Mouse (Mus musculus): ENCODE results near the gene Gm20683. TPM values are rescaled to one million over a fixed set of nuclear protein-coding genes. Genes with fewer than 3 reads are reported as not detected.

Gm20683 gene
- polyA plus RNA-seq, 1 experiment from 2014 or later: 0.95 TPM

DNA sequence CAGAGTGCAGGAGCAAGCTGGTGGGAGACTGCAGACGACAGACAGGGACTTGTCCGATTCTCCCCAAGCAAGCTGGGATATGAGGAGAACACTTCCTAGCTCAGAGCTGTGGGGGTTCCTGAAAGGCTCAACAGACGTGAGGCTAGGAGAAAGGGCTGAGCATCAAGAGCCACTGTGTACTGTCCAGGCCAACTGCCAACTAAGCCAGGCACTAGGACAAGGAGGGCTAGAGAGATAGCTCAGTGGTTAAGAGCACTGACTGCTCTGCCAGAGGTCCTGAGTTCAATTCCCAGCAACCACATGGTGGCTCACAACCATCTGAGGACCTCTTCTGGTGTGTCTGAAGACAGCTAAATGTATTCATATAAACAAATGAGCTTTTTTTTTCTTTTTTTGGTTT lies 946 bp upstream of the Gm20683 start:
- 86% methylated on average over 3 of the region's 3 CpGs for WGBS
- H3K4me2 ChIP-seq (ENCODE audit: low read depth, severe bottlenecking): no peak overlapping the region

DNA sequence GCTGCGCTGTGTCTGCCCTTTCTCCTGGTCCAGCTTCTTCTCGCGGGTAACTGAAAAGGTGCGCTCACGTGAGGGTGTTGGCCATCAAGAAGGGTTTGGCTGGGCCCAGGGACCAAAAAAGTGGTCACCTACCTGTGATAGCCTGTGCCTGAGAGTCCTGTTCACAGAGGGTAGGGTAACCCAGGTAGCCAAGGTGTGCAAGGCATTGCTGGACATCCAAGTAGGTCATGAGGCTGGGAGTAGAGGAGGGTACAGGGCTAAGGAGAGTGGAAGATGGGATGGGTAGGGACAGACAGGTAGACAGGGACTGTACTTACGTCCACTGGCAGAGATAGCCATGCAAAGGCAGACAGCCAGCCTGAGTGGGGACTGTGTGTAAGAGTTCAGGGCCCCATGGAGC lies 1.0 kb downstream of the Gm20683 start:
- Histone ChIP-seq H3K9ac (ENCODE audit: low read length) (no peak overlapping the region), H3K9me3 (ENCODE audit: control insufficient read depth, low read length) (no peaks in the 10 kb centered on the region), H3K27me3 (ENCODE audit: control insufficient read depth, insufficient read depth, low read length) (no peaks in the 10 kb centered on the region), H3K27ac (replicated peaks; ENCODE audit: low read depth, low read length) (no peak overlapping the region), H3K4me2 (ENCODE audit: low read depth, severe bottlenecking) (no peak overlapping the region), H3K4me1 (ENCODE audit: control insufficient read depth, insufficient read depth, low read length) (peaks cover 15% of the 10 kb centered on the region), H3K36me3 (ENCODE audit: control insufficient read depth, insufficient read depth, low read length) (peaks cover 29% of the 10 kb centered on the region), H3K4me3 (ENCODE audit: low read depth, low read length) (no peak overlapping the region)
- ATAC-seq (ENCODE audit: insufficient number of reproducible peaks, low FRiP score, low TSS enrichment, low read depth): no peak
- WGBS: 94% methylated on average over 6 of the region's 6 CpGs
- DNase-seq (ENCODE audit: low spot score): no peak

More for the DNA sequence above, 946 bp upstream of the Gm20683 start:
- peaks cover 29% of the 10 kb centered on the region for H3K36me3 ChIP-seq (ENCODE audit: control insufficient read depth, insufficient read depth, low read length)
- no peak for DNase-seq (ENCODE audit: low spot score)
- ATAC-seq (ENCODE audit: insufficient number of reproducible peaks, low FRiP score, low TSS enrichment, low read depth): no peak
- no peaks in the 10 kb centered on the region for H3K9me3 ChIP-seq (ENCODE audit: control insufficient read depth, low read length)
- no peak overlapping the region for H3K9ac ChIP-seq (ENCODE audit: low read length)
- H3K4me1 ChIP-seq (ENCODE audit: control insufficient read depth, insufficient read depth, low read length): peaks cover 8% of the 10 kb centered on the region
- H3K27ac ChIP-seq (replicated peaks; ENCODE audit: low read depth, low read length): no peak overlapping the region
- no peaks in the 10 kb centered on the region for H3K27me3 ChIP-seq (ENCODE audit: control insufficient read depth, insufficient read depth, low read length)
- no peak overlapping the region for H3K4me3 ChIP-seq (ENCODE audit: low read depth, low read length)

GRCm38 (mm10) chr17:25839455-25840235 lies 1.9 kb downstream of the Gm20683 start:
- Histone ChIP-seq H3K4me3 (ENCODE audit: low read depth, low read length) (no peak overlapping the region), H3K9ac (ENCODE audit: low read length) (peak overlapping the region; percentile 2; the same call in 1 of the 2 replicates), H3K9me3 (ENCODE audit: control insufficient read depth, low read length) (no peaks in the 10 kb centered on the region), H3K36me3 (ENCODE audit: control insufficient read depth, insufficient read depth, low read length) (peaks cover 33% of the 10 kb centered on the region), H3K27me3 (ENCODE audit: control insufficient read depth, insufficient read depth, low read length) (no peaks in the 10 kb centered on the region), H3K4me2 (ENCODE audit: low read depth, severe bottlenecking) (no peak overlapping the region), H3K4me1 (ENCODE audit: control insufficient read depth, insufficient read depth, low read length) (peaks cover 16% of the 10 kb centered on the region), H3K27ac (replicated peaks; ENCODE audit: low read depth, low read length) (no peak overlapping the region)
- ATAC-seq (ENCODE audit: insufficient number of reproducible peaks, low FRiP score, low TSS enrichment, low read depth): no peak
- DNase-seq (ENCODE audit: low spot score): no peak
- WGBS: 81% methylated on average over 14 of the region's 14 CpGs

DNA sequence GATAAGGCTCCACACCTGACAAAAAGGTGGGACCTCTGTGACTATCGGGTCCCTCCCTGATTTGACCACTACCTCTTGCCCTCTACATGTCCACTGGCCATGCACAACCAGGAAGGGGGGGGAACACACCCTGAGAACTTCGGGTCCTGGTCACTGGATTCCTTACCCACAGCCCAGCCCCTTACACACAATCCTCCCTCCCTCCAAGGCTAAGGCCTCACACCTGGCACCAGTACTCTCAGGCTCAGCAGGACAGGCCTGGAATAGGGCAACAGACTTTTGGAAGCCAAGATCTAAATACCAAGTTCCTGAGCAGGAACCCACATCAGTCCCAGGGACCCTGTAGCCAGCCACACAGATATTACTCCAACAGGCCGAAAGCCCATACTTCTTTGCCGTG lies 2.7 kb downstream of the Gm20683 start:
- no peaks in the 10 kb centered on the region for H3K27me3 ChIP-seq (ENCODE audit: control insufficient read depth, insufficient read depth, low read length)
- peaks cover 33% of the 10 kb centered on the region for H3K36me3 ChIP-seq (ENCODE audit: control insufficient read depth, insufficient read depth, low read length)
- peaks cover 23% of the 10 kb centered on the region for H3K4me1 ChIP-seq (ENCODE audit: control insufficient read depth, insufficient read depth, low read length)
- H3K4me3 ChIP-seq (ENCODE audit: low read depth, low read length): no peak overlapping the region
- 89% methylated on average over 4 of the region's 4 CpGs for WGBS
- H3K9me3 ChIP-seq (ENCODE audit: control insufficient read depth, low read length): no peaks in the 10 kb centered on the region
- H3K4me2 ChIP-seq (ENCODE audit: low read depth, severe bottlenecking): no peak overlapping the region
- no peak for ATAC-seq (ENCODE audit: insufficient number of reproducible peaks, low FRiP score, low TSS enrichment, low read depth)
- DNase-seq (ENCODE audit: low spot score): no peak
- no peak overlapping the region for H3K27ac ChIP-seq (replicated peaks; ENCODE audit: low read depth, low read length)
- H3K9ac ChIP-seq (ENCODE audit: low read length): no peak overlapping the region

DNA sequence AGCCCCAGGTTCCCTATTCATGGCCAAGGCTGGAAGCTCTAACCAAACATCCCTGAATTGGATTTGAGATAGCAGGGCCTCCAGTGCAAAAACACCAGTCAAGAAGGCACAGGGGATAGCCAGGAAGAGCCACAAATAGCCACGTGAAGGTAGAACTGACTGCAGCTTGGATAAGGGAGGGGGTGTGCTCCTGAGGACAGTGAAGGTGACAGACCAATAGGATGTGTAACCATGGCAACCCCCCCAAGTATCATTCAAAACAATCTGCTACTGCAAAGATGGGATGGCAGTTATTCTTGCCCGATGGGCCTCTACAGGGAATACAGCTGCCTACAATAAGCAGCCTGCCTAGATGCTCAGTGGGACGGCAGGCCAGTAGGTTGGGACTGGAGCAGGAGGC lies 4.0 kb downstream of the Gm20683 start:
- Histone ChIP-seq H3K27me3 (ENCODE audit: control insufficient read depth, insufficient read depth, low read length) (no peaks in the 10 kb centered on the region), H3K36me3 (ENCODE audit: control insufficient read depth, insufficient read depth, low read length) (peaks cover 33% of the 10 kb centered on the region), H3K9ac (ENCODE audit: low read length) (no peak overlapping the region), H3K4me2 (ENCODE audit: low read depth, severe bottlenecking) (no peak overlapping the region), H3K4me3 (ENCODE audit: low read depth, low read length) (no peak overlapping the region), H3K27ac (replicated peaks; ENCODE audit: low read depth, low read length) (no peak overlapping the region), H3K9me3 (ENCODE audit: control insufficient read depth, low read length) (no peaks in the 10 kb centered on the region), H3K4me1 (ENCODE audit: control insufficient read depth, insufficient read depth, low read length) (peaks cover 18% of the 10 kb centered on the region)
- no peak for DNase-seq (ENCODE audit: low spot score)
- 60% methylated on average over 3 of the region's 3 CpGs for WGBS
- no peak for ATAC-seq (ENCODE audit: insufficient number of reproducible peaks, low FRiP score, low TSS enrichment, low read depth)

DNA sequence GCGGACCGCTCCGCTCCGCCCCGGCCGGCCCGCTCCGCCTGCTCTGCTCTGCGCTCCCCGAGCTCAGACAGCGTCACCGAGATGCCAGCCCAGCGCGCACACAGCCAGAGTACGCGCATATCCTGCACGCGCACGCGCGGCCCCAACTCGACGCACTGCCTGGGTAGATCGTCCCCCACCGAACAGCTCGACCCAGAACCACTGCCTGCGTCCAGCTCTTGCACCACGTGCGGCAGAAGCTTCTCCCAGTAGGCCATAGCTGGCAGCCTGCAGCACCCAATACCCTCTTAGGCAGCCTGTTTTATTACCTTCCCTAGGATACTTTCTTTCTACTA lies 4.5 kb downstream of the Gm20683 start, which contains the start of gene Rhbdl1:
Gene Rhbdl1 (minus strand): TSS at position 220 of the 335 bp plus-strand sequence.
- peak within 1 kb of the TSS; percentile 47 for H3K9ac ChIP-seq (ENCODE audit: low read length)
- H3K4me2 ChIP-seq (ENCODE audit: low read depth, severe bottlenecking): peak within 1 kb of the TSS; percentile 62
- peaks cover 33% of the 10 kb centered on the region for H3K36me3 ChIP-seq (ENCODE audit: control insufficient read depth, insufficient read depth, low read length)
- H3K27ac ChIP-seq (replicated peaks; ENCODE audit: low read depth, low read length): no peak within 1 kb of the TSS
- DNase-seq (ENCODE audit: low spot score) (peak; percentile 71), ATAC-seq (ENCODE audit: insufficient number of reproducible peaks, low FRiP score, low TSS enrichment, low read depth) (no peak)
- H3K4me1 ChIP-seq (ENCODE audit: control insufficient read depth, insufficient read depth, low read length): peaks cover 19% of the 10 kb centered on the region
- no peaks in the 10 kb centered on the region for H3K27me3 ChIP-seq (ENCODE audit: control insufficient read depth, insufficient read depth, low read length)
- H3K4me3 ChIP-seq (ENCODE audit: low read depth, low read length): peak within 1 kb of the TSS; percentile 12
- no peaks in the 10 kb centered on the region for H3K9me3 ChIP-seq (ENCODE audit: control insufficient read depth, low read length)
- 1% methylated on average over 29 of the region's 29 CpGs for WGBS

GRCm38 (mm10) chr17:25836397-25837075 lies 5.0 kb downstream of the Gm20683 start:
- DNase-seq (ENCODE audit: low spot score) (no peak), ATAC-seq (ENCODE audit: insufficient number of reproducible peaks, low FRiP score, low TSS enrichment, low read depth) (no peak)
- Histone ChIP-seq H3K27me3 (ENCODE audit: control insufficient read depth, insufficient read depth, low read length) (no peaks in the 10 kb centered on the region), H3K4me2 (ENCODE audit: low read depth, severe bottlenecking) (peak overlapping the region; percentile 62), H3K9me3 (ENCODE audit: control insufficient read depth, low read length) (no peaks in the 10 kb centered on the region), H3K4me3 (ENCODE audit: low read depth, low read length) (peak overlapping the region; percentile 12), H3K36me3 (ENCODE audit: control insufficient read depth, insufficient read depth, low read length) (peaks cover 30% of the 10 kb centered on the region), H3K27ac (replicated peaks; ENCODE audit: low read depth, low read length) (no peak overlapping the region), H3K9ac (ENCODE audit: low read length) (peak overlapping the region; percentile 47), H3K4me1 (ENCODE audit: control insufficient read depth, insufficient read depth, low read length) (peaks cover 24% of the 10 kb centered on the region)
- WGBS: 26% methylated on average over 23 of the region's 23 CpGs

DNA sequence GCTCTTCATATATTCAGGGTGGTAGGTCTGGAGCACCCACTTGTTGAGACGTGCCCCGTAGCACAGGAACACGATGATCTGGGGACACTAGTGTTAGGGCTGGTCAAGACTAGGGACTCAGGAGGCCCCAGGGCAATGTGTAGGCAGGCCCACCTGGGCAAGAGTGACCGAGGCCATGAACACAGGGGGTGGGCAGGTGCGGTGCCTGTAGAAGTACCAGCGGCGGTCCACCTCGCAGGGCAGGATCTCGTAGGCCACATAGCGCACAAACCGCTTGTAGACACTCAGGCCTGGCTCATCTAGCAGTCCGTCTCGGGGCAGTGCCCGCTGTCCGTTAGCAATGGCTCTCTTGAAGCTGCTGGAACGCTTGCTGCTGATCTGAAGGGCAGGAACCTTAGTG lies 5.7 kb downstream of the Gm20683 start:
- Histone ChIP-seq H3K4me3 (ENCODE audit: low read depth, low read length) (no peak overlapping the region), H3K4me2 (ENCODE audit: low read depth, severe bottlenecking) (no peak overlapping the region; the same call in 1 of the 2 replicates), H3K27me3 (ENCODE audit: control insufficient read depth, insufficient read depth, low read length) (no peaks in the 10 kb centered on the region), H3K36me3 (ENCODE audit: control insufficient read depth, insufficient read depth, low read length) (peaks cover 31% of the 10 kb centered on the region), H3K27ac (replicated peaks; ENCODE audit: low read depth, low read length) (no peak overlapping the region), H3K4me1 (ENCODE audit: control insufficient read depth, insufficient read depth, low read length) (peaks cover 29% of the 10 kb centered on the region), H3K9me3 (ENCODE audit: control insufficient read depth, low read length) (no peaks in the 10 kb centered on the region), H3K9ac (ENCODE audit: low read length) (no peak overlapping the region)
- DNase-seq (ENCODE audit: low spot score) (no peak), ATAC-seq (ENCODE audit: insufficient number of reproducible peaks, low FRiP score, low TSS enrichment, low read depth) (no peak)
- WGBS: 91% methylated on average over 16 of the region's 16 CpGs
